Mouse (Mus musculus): Measurements from ENCODE around the gene Ryk. TPM values are rescaled to one million over a fixed set of nuclear protein-coding genes. Genes with fewer than 3 reads are reported as not detected.

Gene Ryk
- 22.8 and 24.8 TPM in 2 replicates for polyA plus RNA-seq (2016; fragmentation: Nextera tagmentation; extraction: Ambion mirVana)

DNA sequence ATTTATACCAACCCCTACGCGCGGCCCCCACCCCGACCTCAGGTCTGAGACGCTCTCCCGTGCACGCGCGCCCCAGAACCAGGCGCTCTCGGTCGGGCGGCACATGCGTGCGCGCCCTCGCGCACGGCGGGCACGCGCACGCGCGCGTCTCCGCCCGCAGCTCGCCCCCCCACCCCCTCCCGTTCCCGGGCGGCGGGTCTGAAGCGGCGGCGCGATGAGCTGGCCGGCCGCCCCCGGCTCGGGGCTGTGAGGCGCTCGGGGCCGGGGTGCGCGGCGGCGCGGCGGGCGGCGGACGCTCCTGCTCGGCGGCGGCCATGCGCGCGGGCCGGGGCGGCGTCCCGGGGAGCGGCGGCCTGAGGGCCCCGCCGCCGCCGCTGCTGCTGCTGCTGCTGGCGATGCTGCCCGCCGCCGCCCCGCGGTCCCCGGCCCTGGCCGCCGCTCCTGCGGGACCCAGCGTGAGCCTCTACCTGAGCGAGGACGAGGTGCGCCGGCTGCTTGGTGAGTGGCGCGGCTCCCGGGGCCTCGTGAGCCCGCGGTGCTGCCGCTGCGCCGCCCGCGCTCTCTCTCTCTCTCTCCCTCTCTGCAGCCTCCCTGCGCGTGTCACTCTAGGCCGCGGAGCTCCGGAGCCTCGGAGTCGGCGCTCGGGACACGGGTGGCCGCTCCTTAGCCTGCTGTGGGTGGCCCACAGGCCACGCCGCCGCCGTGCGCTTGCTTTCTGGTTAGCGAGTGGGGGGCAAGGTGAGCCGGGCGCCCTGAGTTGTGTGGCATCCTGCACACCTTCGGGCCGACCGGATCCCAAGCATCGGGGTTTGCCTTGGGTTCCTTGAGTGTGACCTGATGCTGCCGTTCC, at the start of gene Ryk:
Gene Ryk, plus strand, starts transcription at position 176 of the 850 bp plus-strand sequence.
- H3K27me3 ChIP-seq = no peaks in the 10 kb centered on the region
- no peaks in the 10 kb centered on the region for H3K36me3 ChIP-seq
- peak within 1 kb of the TSS; percentile 89 for H3K27ac ChIP-seq
- peak within 1 kb of the TSS; percentile 93 for H3K4me3 ChIP-seq
- peak within 1 kb of the TSS; percentile 98 for H3K9ac ChIP-seq
- ATAC-seq (ENCODE audit: insufficient number of reproducible peaks, insufficient read depth, low FRiP score, low TSS enrichment) = peak; percentile 55
- H3K9me3 ChIP-seq = no peaks in the 10 kb centered on the region
- H3K4me1 ChIP-seq = peaks cover 26% of the 10 kb centered on the region
- under 1% methylated on average over 112 of the region's 119 CpGs for WGBS
- peak within 1 kb of the TSS; percentile 74 for H3K4me2 ChIP-seq (replicated peaks)

GRCm38 (mm10) chr9:102789491-102789890, 45.2 kb upstream of the Ryk start:
- 78% methylated on average over 3 of the region's 3 CpGs for WGBS

GRCm38 (mm10) chr9:102791845-102792244, 42.9 kb upstream of the Ryk start:
- Histone ChIP-seq H3K4me2 (replicated peaks) (no peak overlapping the region), H3K4me1 (no peaks in the 10 kb centered on the region), H3K36me3 (no peaks in the 10 kb centered on the region), H3K9me3 (no peaks in the 10 kb centered on the region), H3K4me3 (no peak overlapping the region), H3K27ac (no peak overlapping the region), H3K27me3 (no peaks in the 10 kb centered on the region), H3K9ac (no peak overlapping the region)
- no peak for ATAC-seq (ENCODE audit: insufficient number of reproducible peaks, insufficient read depth, low FRiP score, low TSS enrichment)
- 72% methylated on average over 9 of the region's 9 CpGs for WGBS

More at GRCm38 (mm10) chr9:102789491-102789890, 45.2 kb upstream of the Ryk start:
- no peak overlapping the region for H3K9ac ChIP-seq
- H3K27me3 ChIP-seq = no peaks in the 10 kb centered on the region
- no peaks in the 10 kb centered on the region for H3K36me3 ChIP-seq
- H3K4me1 ChIP-seq = no peaks in the 10 kb centered on the region
- no peak for ATAC-seq (ENCODE audit: insufficient number of reproducible peaks, insufficient read depth, low FRiP score, low TSS enrichment)
- H3K27ac ChIP-seq = no peak overlapping the region
- H3K4me3 ChIP-seq = no peak overlapping the region
- no peak overlapping the region for H3K4me2 ChIP-seq (replicated peaks)
- H3K9me3 ChIP-seq = no peaks in the 10 kb centered on the region

- no peak overlapping the region for H3K27ac ChIP-seq
- no peaks in the 10 kb centered on the region for H3K36me3 ChIP-seq
- H3K27me3 ChIP-seq = no peaks in the 10 kb centered on the region
- WGBS = 72% methylated on average over 14 of the region's 15 CpGs
- no peak overlapping the region for H3K4me3 ChIP-seq
- no peaks in the 10 kb centered on the region for H3K9me3 ChIP-seq
- H3K4me2 ChIP-seq (replicated peaks) = no peak overlapping the region
- H3K4me1 ChIP-seq = no peaks in the 10 kb centered on the region
- no peak for ATAC-seq (ENCODE audit: insufficient number of reproducible peaks, insufficient read depth, low FRiP score, low TSS enrichment)
- no peak overlapping the region for H3K9ac ChIP-seq
Observed at GRCm38 (mm10) chr9:102792836-102793235, 41.9 kb upstream of the Ryk start.

GRCm38 (mm10) chr9:102793286-102793809, 41.4 kb upstream of the Ryk start:
- no peak overlapping the region for H3K4me2 ChIP-seq (replicated peaks)
- no peak for ATAC-seq (ENCODE audit: insufficient number of reproducible peaks, insufficient read depth, low FRiP score, low TSS enrichment)
- H3K9me3 ChIP-seq = no peaks in the 10 kb centered on the region
- no peaks in the 10 kb centered on the region for H3K27me3 ChIP-seq
- 61% methylated on average over 12 of the region's 12 CpGs for WGBS
- H3K36me3 ChIP-seq = no peaks in the 10 kb centered on the region
- no peak overlapping the region for H3K27ac ChIP-seq
- H3K4me3 ChIP-seq = no peak overlapping the region
- no peak overlapping the region for H3K9ac ChIP-seq
- H3K4me1 ChIP-seq = no peaks in the 10 kb centered on the region

DNA sequence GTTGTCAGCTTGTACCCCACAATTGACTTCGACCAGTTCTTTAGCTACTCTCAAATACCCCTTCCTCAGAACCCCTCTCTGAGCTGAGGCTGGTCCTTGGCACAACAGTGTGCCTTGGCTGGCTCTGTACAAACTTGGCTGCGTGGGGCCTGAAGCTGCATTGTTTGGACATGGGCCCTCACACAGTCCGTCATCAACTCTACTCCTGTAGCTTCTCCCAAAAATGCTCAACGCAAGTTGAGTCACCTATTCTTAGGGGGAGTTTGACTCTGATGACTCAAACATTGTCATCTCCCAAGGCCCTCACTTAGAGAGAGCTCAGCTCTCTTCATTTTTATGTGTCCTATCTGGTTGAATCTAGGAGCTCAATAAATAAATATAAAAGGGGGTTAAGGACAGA, 36.3 kb upstream of the Ryk start:
- Histone ChIP-seq H3K4me1 (no peaks in the 10 kb centered on the region), H3K9ac (no peak overlapping the region), H3K4me2 (replicated peaks) (no peak overlapping the region), H3K27ac (no peak overlapping the region), H3K4me3 (no peak overlapping the region), H3K27me3 (no peaks in the 10 kb centered on the region), H3K36me3 (no peaks in the 10 kb centered on the region), H3K9me3 (no peaks in the 10 kb centered on the region)
- WGBS = 86% methylated on average over 4 of the region's 4 CpGs
- ATAC-seq (ENCODE audit: insufficient number of reproducible peaks, insufficient read depth, low FRiP score, low TSS enrichment) = no peak

- no peak overlapping the region for H3K9ac ChIP-seq
- peaks cover 5% of the 10 kb centered on the region; the same call in 1 of the 2 replicates for H3K4me1 ChIP-seq
- H3K27ac ChIP-seq = peak overlapping the region; percentile 54; the same call in 1 of the 2 replicates
- 65% methylated on average over 10 of the region's 10 CpGs for WGBS
- H3K9me3 ChIP-seq = no peaks in the 10 kb centered on the region
- no peaks in the 10 kb centered on the region for H3K36me3 ChIP-seq
- H3K4me3 ChIP-seq = no peak overlapping the region
- no peaks in the 10 kb centered on the region for H3K27me3 ChIP-seq
- no peak for ATAC-seq (ENCODE audit: insufficient number of reproducible peaks, insufficient read depth, low FRiP score, low TSS enrichment)
- H3K4me2 ChIP-seq (replicated peaks) = no peak overlapping the region
Observed at GRCm38 (mm10) chr9:102806056-102806573, 28.6 kb upstream of the Ryk start.

- H3K4me2 ChIP-seq (replicated peaks) = no peak overlapping the region
- no peaks in the 10 kb centered on the region for H3K27me3 ChIP-seq
- no peak for ATAC-seq (ENCODE audit: insufficient number of reproducible peaks, insufficient read depth, low FRiP score, low TSS enrichment)
- H3K9ac ChIP-seq = no peak overlapping the region
- H3K36me3 ChIP-seq = no peaks in the 10 kb centered on the region
- H3K9me3 ChIP-seq = no peaks in the 10 kb centered on the region
- H3K4me3 ChIP-seq = no peak overlapping the region
- WGBS = 70% methylated on average over 5 of the region's 5 CpGs
- no peak overlapping the region for H3K27ac ChIP-seq
- peaks cover 5% of the 10 kb centered on the region; the same call in 1 of the 2 replicates for H3K4me1 ChIP-seq
Observed at GRCm38 (mm10) chr9:102811192-102811591, 23.5 kb upstream of the Ryk start.

DNA sequence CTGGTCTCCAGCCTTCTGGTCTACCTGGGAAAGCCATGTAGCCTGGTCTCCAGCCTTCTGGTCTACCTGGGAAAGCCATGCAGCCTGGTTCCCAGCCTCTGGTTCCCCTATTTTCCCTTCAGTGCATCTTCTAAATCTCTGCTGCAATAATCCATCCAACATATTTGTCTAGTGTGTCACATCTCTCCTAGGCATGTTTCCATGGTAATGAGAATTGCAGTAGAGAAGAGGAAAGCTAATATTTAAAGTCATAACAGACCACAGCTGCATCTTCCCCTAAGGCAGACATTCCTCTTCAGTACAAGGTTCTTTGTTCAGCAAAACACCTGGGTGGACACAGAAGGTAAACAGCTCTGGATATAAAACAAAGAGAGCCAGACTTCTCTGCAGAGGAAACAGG, 16.5 kb upstream of the Ryk start:
- H3K9me3 ChIP-seq = no peaks in the 10 kb centered on the region
- H3K9ac ChIP-seq = no peak overlapping the region
- H3K4me3 ChIP-seq = no peak overlapping the region
- no peak overlapping the region for H3K27ac ChIP-seq
- H3K4me2 ChIP-seq (replicated peaks) = no peak overlapping the region
- no peak for ATAC-seq (ENCODE audit: insufficient number of reproducible peaks, insufficient read depth, low FRiP score, low TSS enrichment)
- no peaks in the 10 kb centered on the region for H3K4me1 ChIP-seq
- no peaks in the 10 kb centered on the region for H3K27me3 ChIP-seq
- no peaks in the 10 kb centered on the region for H3K36me3 ChIP-seq

- no peaks in the 10 kb centered on the region for H3K36me3 ChIP-seq
- ATAC-seq (ENCODE audit: insufficient number of reproducible peaks, insufficient read depth, low FRiP score, low TSS enrichment) = no peak
- no peak overlapping the region for H3K9ac ChIP-seq
- 90% methylated on average over 7 of the region's 7 CpGs for WGBS
- no peaks in the 10 kb centered on the region for H3K27me3 ChIP-seq
- H3K4me3 ChIP-seq = no peak overlapping the region
- no peak overlapping the region for H3K4me2 ChIP-seq (replicated peaks)
- H3K4me1 ChIP-seq = 0 out of 2 replicates have a peak, but pooled peaks cover 3% of the 10 kb centered on the region
- no peaks in the 10 kb centered on the region for H3K9me3 ChIP-seq
- H3K27ac ChIP-seq = no peak overlapping the region
Observed at GRCm38 (mm10) chr9:102828604-102829003, 6.1 kb upstream of the Ryk start.

GRCm38 (mm10) chr9:102831541-102831940, 3.2 kb upstream of the Ryk start:
- no peak overlapping the region for H3K4me2 ChIP-seq (replicated peaks)
- H3K27ac ChIP-seq = no peak overlapping the region
- no peaks in the 10 kb centered on the region for H3K27me3 ChIP-seq
- no peak for ATAC-seq (ENCODE audit: insufficient number of reproducible peaks, insufficient read depth, low FRiP score, low TSS enrichment)
- no peak overlapping the region for H3K4me3 ChIP-seq
- H3K36me3 ChIP-seq = no peaks in the 10 kb centered on the region
- WGBS = 90% methylated on average over 4 of the region's 4 CpGs
- no peaks in the 10 kb centered on the region for H3K9me3 ChIP-seq
- no peak overlapping the region for H3K9ac ChIP-seq
- H3K4me1 ChIP-seq = peaks cover 9% of the 10 kb centered on the region

DNA sequence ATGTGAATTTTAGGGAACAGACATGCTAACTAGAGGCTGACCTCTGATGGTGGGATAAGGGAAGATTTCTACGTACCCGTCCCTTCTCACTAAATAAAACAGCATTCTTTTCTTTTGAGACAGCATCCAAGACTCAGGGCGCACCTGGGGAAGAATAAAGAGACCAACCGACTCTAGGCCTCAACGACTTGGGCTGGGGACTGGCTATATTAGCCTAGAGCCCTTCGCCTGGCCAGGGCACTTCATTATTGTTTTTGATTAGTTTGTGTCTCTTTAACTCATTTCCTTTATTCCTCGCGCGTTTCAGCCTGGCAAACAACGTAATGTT, 339 bp upstream of the Ryk start:
- peak overlapping the region; percentile 98 for H3K9ac ChIP-seq
- H3K4me1 ChIP-seq = peaks cover 22% of the 10 kb centered on the region
- no peaks in the 10 kb centered on the region for H3K36me3 ChIP-seq
- H3K27me3 ChIP-seq = no peaks in the 10 kb centered on the region
- H3K27ac ChIP-seq = no peak overlapping the region
- peak overlapping the region; percentile 93 for H3K4me3 ChIP-seq
- no peak; the same call in 1 of the 2 replicates for ATAC-seq (ENCODE audit: insufficient number of reproducible peaks, insufficient read depth, low FRiP score, low TSS enrichment)
- H3K4me2 ChIP-seq (replicated peaks) = peak overlapping the region; percentile 74
- H3K9me3 ChIP-seq = no peaks in the 10 kb centered on the region
- WGBS = 13% methylated on average over 10 of the region's 10 CpGs
